Mouse (Mus musculus) embryonic facial prominence, embryonic 13.5 days (tissue): ENCODE results near the gene Cbarp. TPM values are rescaled to one million over a fixed set of nuclear protein-coding genes. Genes with fewer than 3 reads are reported as not detected.
A peak's percentile ranks its signal among the peaks of the same experiment; 100 is the strongest.

Experiments
- ATAC-seq: fragments of 200-750 bp; cut with Nextera tagmentation; 2 replicates; pipeline ENCODE4 v1.8.0; 2017; ENCODE audit warnings: low read depth; ENCODE audit not compliant: insufficient number of reproducible peaks, insufficient read depth, low FRiP score, low TSS enrichment
- H3K27ac ChIP-seq: fragments of 300-500 bp; sonication (generic); 2 replicates; pipeline ENCODE4 v1.5.1; 2015; ENCODE audit warnings: moderate library complexity, mild to moderate bottlenecking, inconsistent platforms
- H3K27me3 ChIP-seq: fragments of 300-500 bp; sonication (generic); 2 replicates; pipeline ENCODE4 v1.6.1; 2015; ENCODE audit warnings: mild to moderate bottlenecking, inconsistent platforms
- H3K36me3 ChIP-seq: fragments of 300-500 bp; sonication (generic); 2 replicates; pipeline ENCODE4 v1.6.1; 2015; ENCODE audit warnings: mild to moderate bottlenecking, inconsistent platforms
- H3K4me1 ChIP-seq: fragments of 300-500 bp; sonication (generic); 2 replicates; pipeline ENCODE4 v1.6.1; 2015; ENCODE audit warnings: inconsistent platforms
- H3K4me2 ChIP-seq: fragments of 300-500 bp; sonication (generic); 2 replicates; pipeline ENCODE4 v1.6.1; 2015; ENCODE audit warnings: moderate library complexity, mild to moderate bottlenecking, inconsistent platforms
- H3K4me3 ChIP-seq: fragments of 300-500 bp; sonication (generic); 2 replicates; pipeline ENCODE4 v1.5.1; 2015; ENCODE audit warnings: mild to moderate bottlenecking, inconsistent platforms
- H3K9ac ChIP-seq: fragments of 300-500 bp; sonication (generic); 2 replicates; pipeline ENCODE4 v1.6.1; 2015; ENCODE audit warnings: mild to moderate bottlenecking, inconsistent platforms
- H3K9me3 ChIP-seq: fragments of 300-500 bp; sonication (generic); 2 replicates; pipeline ENCODE4 v1.6.1; 2016; ENCODE audit warnings: inconsistent platforms
- WGBS: fragments of 180-500 bp; shearing (Covaris S2); methylation state at CpG from one replicate; pipeline ENCODE4 v1.1.7; 2015; ENCODE audit warnings: mixed read lengths; 5-methylcytosine and 5-hydroxymethylcytosine counted together
- polyA plus RNA-seq: library from polyadenylated mRNA; unstranded; fragments of >200 nt; fragmentation: Nextera tagmentation; extraction: Ambion mirVana; gene quantifications from 2 replicates; pipeline ENCODE4 v1.2.1, GENCODE M21; 2015

The Cbarp gene
- polyA plus RNA-seq, 1 experiment from 2014 or later: 9.8 TPM

GRCm38 (mm10) chr10:80097275-80097674 lies 43.4 kb downstream of the Cbarp start:
- Histone ChIP-seq H3K27me3 (no peaks in the 10 kb centered on the region), H3K27ac (peak overlapping the region; percentile 78), H3K9ac (no peak overlapping the region; the same call in 1 of the 2 replicates), H3K9me3 (no peaks in the 10 kb centered on the region), H3K4me1 (peaks cover 46% of the 10 kb centered on the region), H3K4me2 (peak overlapping the region; percentile 37), H3K36me3 (no peaks in the 10 kb centered on the region), H3K4me3 (peak overlapping the region; percentile 9)
- 6% methylated on average over 6 of the region's 7 CpGs for WGBS
- 0 out of 2 replicates have a peak, but pooled peaks have one; percentile 38 for ATAC-seq

- H3K4me3 ChIP-seq: no peak overlapping the region
- no peak overlapping the region for H3K27ac ChIP-seq
- H3K9ac ChIP-seq: peak overlapping the region; percentile 51; the same call in 1 of the 2 replicates
- H3K36me3 ChIP-seq: no peaks in the 10 kb centered on the region
- H3K4me1 ChIP-seq: peaks cover 32% of the 10 kb centered on the region
- no peak overlapping the region for H3K4me2 ChIP-seq
- no peaks in the 10 kb centered on the region for H3K27me3 ChIP-seq
- 82% methylated on average over 5 of the region's 5 CpGs for WGBS
- ATAC-seq: no peak
- no peaks in the 10 kb centered on the region for H3K9me3 ChIP-seq
Observed at GRCm38 (mm10) chr10:80095547-80095946, 45.1 kb downstream of the Cbarp start.

- Histone ChIP-seq H3K27me3 (no peaks in the 10 kb centered on the region), H3K9me3 (no peaks in the 10 kb centered on the region), H3K4me3 (no peak overlapping the region), H3K4me2 (no peak overlapping the region), H3K4me1 (peaks cover 30% of the 10 kb centered on the region), H3K9ac (peak overlapping the region; percentile 51), H3K27ac (no peak overlapping the region), H3K36me3 (0 out of 2 replicates have a peak, but pooled peaks cover 3% of the 10 kb centered on the region)
- ATAC-seq: no peak
- WGBS: 73% methylated on average over 3 of the region's 3 CpGs
Observed at GRCm38 (mm10) chr10:80094684-80095083, 46.0 kb downstream of the Cbarp start.

GRCm38 (mm10) chr10:80094085-80094484 lies 46.5 kb downstream of the Cbarp start:
- H3K9me3 ChIP-seq: no peaks in the 10 kb centered on the region
- WGBS: 87% methylated on average over 6 of the region's 6 CpGs
- ATAC-seq: no peak

GRCm38 (mm10) chr10:80092690-80093089 lies 47.9 kb downstream of the Cbarp start:
- peaks cover 22% of the 10 kb centered on the region for H3K4me1 ChIP-seq
- 80% methylated on average over 5 of the region's 5 CpGs for WGBS
- no peak overlapping the region for H3K4me2 ChIP-seq
- H3K4me3 ChIP-seq: no peak overlapping the region
- H3K27ac ChIP-seq: no peak overlapping the region
- ATAC-seq: no peak
- no peaks in the 10 kb centered on the region for H3K27me3 ChIP-seq
- H3K9ac ChIP-seq: no peak overlapping the region
- no peaks in the 10 kb centered on the region for H3K9me3 ChIP-seq
- H3K36me3 ChIP-seq: 0 out of 2 replicates have a peak, but pooled peaks cover 3% of the 10 kb centered on the region

More at GRCm38 (mm10) chr10:80094085-80094484, 46.5 kb downstream of the Cbarp start:
- Histone ChIP-seq H3K36me3 (0 out of 2 replicates have a peak, but pooled peaks cover 3% of the 10 kb centered on the region), H3K4me2 (no peak overlapping the region), H3K4me1 (peaks cover 30% of the 10 kb centered on the region), H3K4me3 (no peak overlapping the region), H3K9ac (no peak overlapping the region), H3K27ac (peak overlapping the region; percentile 4; the same call in 1 of the 2 replicates), H3K27me3 (no peaks in the 10 kb centered on the region)

- Histone ChIP-seq H3K36me3 (0 out of 2 replicates have a peak, but pooled peaks cover 3% of the 10 kb centered on the region), H3K27me3 (no peaks in the 10 kb centered on the region), H3K4me1 (peaks cover 10% of the 10 kb centered on the region; the same call in 1 of the 2 replicates), H3K4me2 (no peak overlapping the region), H3K27ac (no peak overlapping the region), H3K9ac (no peak overlapping the region), H3K9me3 (no peaks in the 10 kb centered on the region), H3K4me3 (no peak overlapping the region)
- 88% methylated on average over 6 of the region's 6 CpGs for WGBS
- no peak for ATAC-seq
Observed at GRCm38 (mm10) chr10:80091527-80091926, 49.1 kb downstream of the Cbarp start.

GRCm38 (mm10) chr10:80089146-80089545 lies 51.5 kb downstream of the Cbarp start:
- 55% methylated on average over 4 of the region's 4 CpGs for WGBS
- H3K4me2 ChIP-seq: no peak overlapping the region

GRCm38 (mm10) chr10:80087483-80087882 lies 53.2 kb downstream of the Cbarp start:
- WGBS: 91% methylated on average over 8 of the region's 8 CpGs
- no peak overlapping the region for H3K9ac ChIP-seq
- no peak overlapping the region for H3K4me3 ChIP-seq

More at GRCm38 (mm10) chr10:80089146-80089545, 51.5 kb downstream of the Cbarp start:
- Histone ChIP-seq H3K36me3 (peaks cover 16% of the 10 kb centered on the region), H3K9ac (0 out of 2 replicates have a peak overlapping the region, but pooled peaks have one; percentile 27), H3K4me1 (0 out of 2 replicates have a peak, but pooled peaks cover 2% of the 10 kb centered on the region), H3K27me3 (no peaks in the 10 kb centered on the region), H3K4me3 (no peak overlapping the region), H3K9me3 (no peaks in the 10 kb centered on the region), H3K27ac (no peak overlapping the region)
- no peak for ATAC-seq

GRCm38 (mm10) chr10:80086847-80087246 lies 53.8 kb downstream of the Cbarp start:
- no peak overlapping the region for H3K4me2 ChIP-seq
- 0 out of 2 replicates have a peak, but pooled peaks cover 2% of the 10 kb centered on the region for H3K4me1 ChIP-seq
- no peaks in the 10 kb centered on the region for H3K9me3 ChIP-seq
- H3K9ac ChIP-seq: 0 out of 2 replicates have a peak overlapping the region, but pooled peaks have one; percentile 36
- peaks cover 39% of the 10 kb centered on the region for H3K36me3 ChIP-seq
- H3K27me3 ChIP-seq: no peaks in the 10 kb centered on the region
- no peak overlapping the region for H3K27ac ChIP-seq
- WGBS: 62% methylated on average over 3 of the region's 3 CpGs
- H3K4me3 ChIP-seq: no peak overlapping the region
- ATAC-seq: no peak

More at GRCm38 (mm10) chr10:80087483-80087882, 53.2 kb downstream of the Cbarp start:
- Histone ChIP-seq H3K36me3 (peaks cover 32% of the 10 kb centered on the region), H3K4me1 (0 out of 2 replicates have a peak, but pooled peaks cover 2% of the 10 kb centered on the region), H3K9me3 (no peaks in the 10 kb centered on the region), H3K4me2 (no peak overlapping the region), H3K27ac (no peak overlapping the region), H3K27me3 (no peaks in the 10 kb centered on the region)
- ATAC-seq: no peak

GRCm38 (mm10) chr10:80084817-80085487 lies 55.7 kb downstream of the Cbarp start:
- no peak overlapping the region for H3K27ac ChIP-seq
- peak overlapping the region; percentile 37; the same call in 1 of the 2 replicates for H3K9ac ChIP-seq
- H3K4me1 ChIP-seq: 0 out of 2 replicates have a peak, but pooled peaks cover 2% of the 10 kb centered on the region
- H3K9me3 ChIP-seq: no peaks in the 10 kb centered on the region
- H3K4me3 ChIP-seq: no peak overlapping the region
- no peak for ATAC-seq
- H3K36me3 ChIP-seq: peaks cover 56% of the 10 kb centered on the region
- no peak overlapping the region for H3K4me2 ChIP-seq
- no peaks in the 10 kb centered on the region for H3K27me3 ChIP-seq
- WGBS: 66% methylated on average over 9 of the region's 9 CpGs

- Histone ChIP-seq H3K4me3 (no peak overlapping the region), H3K27ac (no peak overlapping the region), H3K36me3 (peaks cover 82% of the 10 kb centered on the region), H3K4me1 (peaks cover under 1% of the 10 kb centered on the region), H3K9ac (peak overlapping the region; percentile 7; the same call in 1 of the 2 replicates), H3K9me3 (no peaks in the 10 kb centered on the region), H3K4me2 (no peak overlapping the region), H3K27me3 (no peaks in the 10 kb centered on the region)
- ATAC-seq: no peak
- WGBS: 73% methylated on average over 3 of the region's 3 CpGs
Observed at GRCm38 (mm10) chr10:80081075-80081474, 59.6 kb downstream of the Cbarp start.
